Mouse (Mus musculus): ENCODE measurements around the gene Kcnip2. TPM values are rescaled to one million over a fixed set of nuclear protein-coding genes. Genes with fewer than 3 reads are reported as not detected.
A peak's percentile ranks its signal among the peaks of the same experiment; 100 is the strongest.

The Kcnip2 gene
- 0.72 TPM in 1 of 2 replicates, not detected in the other for polyA plus RNA-seq (2011; ENCODE audit: insufficient read depth, insufficient read length, low replicate concordance, missing spikeins)

DNA sequence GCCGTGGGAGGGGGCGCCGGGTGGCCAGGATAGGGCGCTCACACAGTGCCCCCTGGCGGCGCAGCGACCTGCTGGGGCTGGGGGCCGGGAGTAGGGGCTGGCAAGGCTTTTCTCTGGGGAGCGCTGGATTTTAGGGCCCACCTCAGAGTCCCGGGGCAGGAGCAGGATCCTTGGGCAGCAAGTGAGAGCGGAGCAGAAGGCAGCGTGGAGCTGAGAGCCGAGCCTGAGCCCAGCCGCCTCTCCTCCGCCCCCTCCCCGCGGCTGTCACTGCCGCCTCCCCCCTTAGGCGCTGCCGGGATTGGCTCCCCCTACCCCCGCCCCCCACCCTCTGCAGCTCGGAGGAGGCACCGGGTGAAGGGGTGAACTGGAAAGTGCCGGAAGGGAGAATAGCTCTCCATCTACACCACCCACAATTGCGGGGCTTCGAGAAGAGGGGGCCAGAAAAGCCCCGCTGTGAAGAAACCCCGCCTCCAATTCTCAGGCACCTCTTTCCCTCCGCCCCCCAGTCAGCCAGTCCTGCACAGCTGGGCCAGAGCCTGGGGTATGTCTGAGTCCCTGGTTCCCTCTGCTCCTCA lies at the start of gene Kcnip2:
Gene Kcnip2 (minus strand): TSS at position 231 of the 575 bp plus-strand sequence.
- Histone ChIP-seq H3K4me3 (replicated peaks; ENCODE audit: control insufficient read depth, low read depth, low read length) (no peak within 1 kb of the TSS), H3K4me1 (ENCODE audit: control insufficient read depth, insufficient read depth, low read length) (no peaks in the 10 kb centered on the region; the same call in none of the 2 replicates), H3K27ac (ENCODE audit: control insufficient read depth, insufficient read depth, low read depth, low read length, poor library complexity) (no peak within 1 kb of the TSS)
- TF ChIP-seq CTCF (IDR thresholded peaks at IDR 0.05; ENCODE audit: control insufficient read depth, insufficient read depth, low read length): no peak
- WGBS: 3% methylated on average over 23 of the region's 29 CpGs

DNA sequence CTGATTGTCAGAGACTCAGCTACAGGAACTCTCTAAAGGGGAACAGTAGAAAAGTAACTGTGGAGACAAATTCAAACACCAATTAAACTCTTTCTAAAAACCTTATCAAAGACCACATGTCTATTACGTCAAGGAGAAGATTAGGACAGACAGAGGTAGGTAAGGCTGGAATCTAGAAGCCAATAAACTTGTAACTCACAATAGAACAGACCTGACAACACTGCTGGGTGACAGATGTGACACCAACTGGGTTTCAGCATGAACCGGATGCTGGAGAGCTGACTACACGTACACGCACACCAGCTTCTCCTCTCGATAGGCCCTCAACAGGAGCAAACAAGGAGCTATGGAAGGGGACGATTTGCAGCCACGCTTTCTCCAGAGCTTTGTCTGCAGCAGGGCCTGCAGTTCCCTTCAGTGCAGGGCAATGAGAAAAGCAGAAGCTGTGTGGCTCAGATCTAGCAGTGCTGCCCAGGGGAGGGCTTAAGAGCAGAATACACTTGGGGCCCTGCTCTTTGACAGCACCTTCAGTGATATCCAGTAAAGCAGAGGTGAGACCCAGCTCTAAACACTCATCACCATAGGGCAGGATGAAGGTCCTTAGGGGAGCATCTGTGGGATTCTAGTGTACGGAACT lies 39.5 kb upstream of the Kcnip2 start:
- WGBS: 47% methylated on average over 8 of the region's 8 CpGs

DNA sequence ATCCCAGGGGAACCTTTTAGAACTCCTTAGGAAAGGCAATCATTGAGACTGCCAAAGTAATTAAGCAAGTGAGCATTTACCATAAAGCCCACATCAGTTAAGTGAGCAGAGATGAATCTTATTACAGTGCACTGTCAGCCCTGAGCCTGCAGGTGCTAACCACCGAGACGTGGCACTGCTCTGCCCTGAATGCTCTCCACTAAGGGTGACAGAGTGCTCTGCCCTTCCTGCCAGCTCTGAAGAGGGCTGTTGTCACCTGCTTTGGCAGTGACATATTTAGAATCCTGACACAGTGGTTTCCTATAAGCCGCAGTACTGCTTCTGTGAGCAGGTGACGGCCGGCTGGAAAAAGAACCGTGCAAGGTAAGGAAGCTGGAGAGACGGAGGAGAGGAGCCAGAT lies 38.7 kb upstream of the Kcnip2 start:
- Histone ChIP-seq H3K4me1 (ENCODE audit: control insufficient read depth, insufficient read depth, low read length) (no peaks in the 10 kb centered on the region), H3K27ac (ENCODE audit: control insufficient read depth, insufficient read depth, low read depth, low read length, poor library complexity) (no peak overlapping the region), H3K4me3 (replicated peaks; ENCODE audit: control insufficient read depth, low read depth, low read length) (no peak overlapping the region)
- TF ChIP-seq CTCF (IDR thresholded peaks at IDR 0.05; ENCODE audit: control insufficient read depth, insufficient read depth, low read length) (no peak), POLR2A (IDR thresholded peaks at IDR 0.05; ENCODE audit: borderline replicate concordance, control insufficient read depth, low read depth, low read length) (no peak)
- 58% methylated on average over 7 of the region's 7 CpGs for WGBS

More for the DNA sequence above, 39.5 kb upstream of the Kcnip2 start:
- Histone ChIP-seq H3K27ac (ENCODE audit: control insufficient read depth, insufficient read depth, low read depth, low read length, poor library complexity) (no peak overlapping the region), H3K4me3 (replicated peaks; ENCODE audit: control insufficient read depth, low read depth, low read length) (no peak overlapping the region), H3K4me1 (ENCODE audit: control insufficient read depth, insufficient read depth, low read length) (no peaks in the 10 kb centered on the region)
- no peak for TF ChIP-seq CTCF (IDR thresholded peaks at IDR 0.05; ENCODE audit: control insufficient read depth, insufficient read depth, low read length)
- no peak for TF ChIP-seq POLR2A (IDR thresholded peaks at IDR 0.05; ENCODE audit: borderline replicate concordance, control insufficient read depth, low read depth, low read length)

DNA sequence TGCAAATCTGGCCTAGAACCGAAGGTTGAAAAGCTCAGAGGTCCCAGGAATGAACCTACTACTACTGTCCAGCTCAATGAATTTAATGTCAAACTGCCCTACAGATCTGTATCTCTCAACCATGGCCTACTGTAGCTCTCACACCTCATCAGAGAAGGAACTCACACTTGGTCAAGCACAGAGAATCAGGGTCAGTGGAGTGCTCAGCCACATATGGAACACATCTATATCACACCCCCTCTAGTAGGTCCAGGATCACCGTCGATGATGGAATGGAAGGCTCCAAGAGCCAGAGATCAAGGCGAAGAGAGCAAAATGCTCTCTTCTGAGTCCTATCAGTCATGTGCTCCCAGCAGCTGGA lies 31.9 kb upstream of the Kcnip2 start:
- Histone ChIP-seq H3K27ac (ENCODE audit: control insufficient read depth, insufficient read depth, low read depth, low read length, poor library complexity) (no peak overlapping the region), H3K4me3 (replicated peaks; ENCODE audit: control insufficient read depth, low read depth, low read length) (no peak overlapping the region), H3K4me1 (ENCODE audit: control insufficient read depth, insufficient read depth, low read length) (peaks cover 3% of the 10 kb centered on the region)
- WGBS: 80% methylated on average over 4 of the region's 4 CpGs
- TF ChIP-seq POLR2A (IDR thresholded peaks at IDR 0.05; ENCODE audit: borderline replicate concordance, control insufficient read depth, low read depth, low read length) (no peak), CTCF (IDR thresholded peaks at IDR 0.05; ENCODE audit: control insufficient read depth, insufficient read depth, low read length) (no peak)

DNA sequence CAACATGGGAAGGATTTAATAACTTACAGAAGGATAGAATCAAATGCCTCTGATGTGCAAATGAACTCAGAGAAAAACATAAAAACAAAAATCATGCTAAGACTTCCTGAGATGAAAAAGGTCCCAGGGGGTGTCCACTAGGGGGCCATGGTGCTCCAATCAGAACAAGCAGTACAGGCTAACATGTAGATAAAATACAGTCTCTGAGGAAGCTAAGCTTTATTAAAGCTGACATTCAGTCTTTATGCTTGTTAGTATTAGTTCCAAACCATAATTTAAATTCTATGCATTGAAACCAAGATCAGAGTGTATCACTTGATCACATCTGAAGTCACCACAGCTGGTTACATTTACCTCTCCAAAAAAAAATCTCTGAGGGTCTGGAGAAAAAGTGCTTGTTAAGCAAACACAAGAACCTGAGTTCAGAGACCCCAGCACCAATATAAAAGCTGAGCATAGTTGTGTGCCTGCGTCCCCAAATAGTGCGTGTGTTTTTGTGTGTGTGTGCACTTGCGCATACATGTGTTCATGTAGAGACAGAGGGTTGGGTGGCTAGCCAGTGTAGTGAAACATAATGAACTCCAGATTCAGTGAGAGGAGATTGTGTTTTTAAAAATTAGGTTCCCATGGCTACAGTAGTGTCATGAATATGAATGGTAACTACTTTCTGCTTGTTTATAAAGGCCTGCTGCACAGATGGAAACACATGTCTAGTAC lies 31.3 kb upstream of the Kcnip2 start:
- TF ChIP-seq CTCF (IDR thresholded peaks at IDR 0.05; ENCODE audit: control insufficient read depth, insufficient read depth, low read length) (peak; percentile 18; the same call in 1 of the 2 replicates), POLR2A (IDR thresholded peaks at IDR 0.05; ENCODE audit: borderline replicate concordance, control insufficient read depth, low read depth, low read length) (no peak)
- peaks cover 3% of the 10 kb centered on the region for H3K4me1 ChIP-seq (ENCODE audit: control insufficient read depth, insufficient read depth, low read length)
- 91% methylated on average over 3 of the region's 3 CpGs for WGBS
- no peak overlapping the region for H3K27ac ChIP-seq (ENCODE audit: control insufficient read depth, insufficient read depth, low read depth, low read length, poor library complexity)
- H3K4me3 ChIP-seq (replicated peaks; ENCODE audit: control insufficient read depth, low read depth, low read length): no peak overlapping the region

DNA sequence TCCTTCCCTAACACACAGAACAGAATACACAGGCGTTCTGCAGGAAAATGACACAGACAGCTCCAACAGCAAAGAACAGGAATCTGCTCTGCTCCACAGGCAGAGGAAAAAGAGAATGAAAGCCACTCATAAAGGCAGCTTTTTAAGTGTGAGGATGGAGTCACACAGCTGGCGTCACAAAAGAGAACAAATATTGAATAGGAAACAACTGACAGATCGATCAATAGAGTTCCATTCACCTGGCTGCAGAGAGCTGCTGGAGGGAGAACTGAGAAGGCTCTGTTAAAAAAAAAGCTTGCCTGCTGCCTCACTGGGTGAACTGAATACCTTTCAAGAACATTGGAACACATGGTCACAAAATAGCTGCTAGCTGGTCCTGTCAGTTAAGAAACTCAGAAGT lies 28.3 kb upstream of the Kcnip2 start:
- no peak overlapping the region for H3K4me3 ChIP-seq (replicated peaks; ENCODE audit: control insufficient read depth, low read depth, low read length)
- TF ChIP-seq CTCF (IDR thresholded peaks at IDR 0.05; ENCODE audit: control insufficient read depth, insufficient read depth, low read length) (no peak), POLR2A (IDR thresholded peaks at IDR 0.05; ENCODE audit: borderline replicate concordance, control insufficient read depth, low read depth, low read length) (no peak)
- no peak overlapping the region for H3K27ac ChIP-seq (ENCODE audit: control insufficient read depth, insufficient read depth, low read depth, low read length, poor library complexity)
- WGBS: 64% methylated on average over 3 of the region's 3 CpGs
- H3K4me1 ChIP-seq (ENCODE audit: control insufficient read depth, insufficient read depth, low read length): peaks cover 3% of the 10 kb centered on the region

DNA sequence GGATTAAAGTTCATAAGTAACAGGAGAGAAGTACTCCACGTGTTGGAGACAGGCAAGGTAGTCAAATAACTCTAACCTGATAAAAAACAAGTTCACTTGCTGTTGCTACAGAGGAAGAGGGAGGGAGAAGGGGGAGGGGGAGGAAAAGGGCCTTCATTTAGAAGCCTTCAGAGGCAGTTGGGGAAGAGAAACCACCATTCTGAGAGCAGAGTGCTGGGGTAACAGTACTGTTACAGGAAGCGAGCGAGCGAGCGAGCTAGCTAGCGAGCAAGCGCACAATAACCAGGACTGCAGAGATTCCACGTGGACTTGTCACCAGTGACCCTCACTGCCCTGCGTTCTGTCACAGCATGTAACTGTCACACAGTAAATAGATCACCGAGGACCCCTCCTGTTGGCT lies 27.6 kb upstream of the Kcnip2 start:
- Histone ChIP-seq H3K27ac (ENCODE audit: control insufficient read depth, insufficient read depth, low read depth, low read length, poor library complexity) (no peak overlapping the region), H3K4me3 (replicated peaks; ENCODE audit: control insufficient read depth, low read depth, low read length) (peak overlapping the region; percentile 23), H3K4me1 (ENCODE audit: control insufficient read depth, insufficient read depth, low read length) (peaks cover 3% of the 10 kb centered on the region)
- TF ChIP-seq POLR2A (IDR thresholded peaks at IDR 0.05; ENCODE audit: borderline replicate concordance, control insufficient read depth, low read depth, low read length) (no peak), CTCF (IDR thresholded peaks at IDR 0.05; ENCODE audit: control insufficient read depth, insufficient read depth, low read length) (no peak)
- 5% methylated on average over 10 of the region's 10 CpGs for WGBS

Data from bone marrow, adult 2 months (tissue).